Mouse (Mus musculus) E14TG2a.4 (cell line): ENCODE results near the gene Nr3c2.

Experiments
- H3K27me3 ChIP-seq: 2 replicates; pipeline ENCODE4 v1.6.1; 2014; ENCODE audit warnings: low read length, control low read depth; ENCODE audit not compliant: insufficient read depth
- H3K36me3 ChIP-seq: 2 replicates; pipeline ENCODE4 v1.6.1; 2014; ENCODE audit warnings: low read length, control low read depth; ENCODE audit not compliant: insufficient read depth
- H3K4me1 ChIP-seq: replicated peaks from 2 replicates; pipeline ENCODE4 v1.6.1; 2014; ENCODE audit warnings: low read depth, low read length, control low read depth
- H3K4me3 ChIP-seq: replicated peaks from 2 replicates; pipeline ENCODE4 v1.5.1; 2014; ENCODE audit warnings: mild to moderate bottlenecking, low read length
- H3K9me3 ChIP-seq: 2 replicates; pipeline ENCODE4 v1.6.1; 2014; ENCODE audit warnings: low read length, control low read depth
- CTCF ChIP-seq: conservative IDR thresholded peaks from 2 replicates; pipeline ENCODE4 v1.5.1; 2014; ENCODE audit warnings: low read length
- NANOG ChIP-seq: IDR thresholded peaks from 2 replicates; pipeline ENCODE4 v1.6.1; 2014; ENCODE audit warnings: borderline replicate concordance, low read length, mixed read lengths
- POU5F1 ChIP-seq: IDR thresholded peaks from 2 replicates; pipeline ENCODE4 v1.6.1; 2014; ENCODE audit warnings: low read length, borderline replicate concordance

Nr3c2 gene

DNA sequence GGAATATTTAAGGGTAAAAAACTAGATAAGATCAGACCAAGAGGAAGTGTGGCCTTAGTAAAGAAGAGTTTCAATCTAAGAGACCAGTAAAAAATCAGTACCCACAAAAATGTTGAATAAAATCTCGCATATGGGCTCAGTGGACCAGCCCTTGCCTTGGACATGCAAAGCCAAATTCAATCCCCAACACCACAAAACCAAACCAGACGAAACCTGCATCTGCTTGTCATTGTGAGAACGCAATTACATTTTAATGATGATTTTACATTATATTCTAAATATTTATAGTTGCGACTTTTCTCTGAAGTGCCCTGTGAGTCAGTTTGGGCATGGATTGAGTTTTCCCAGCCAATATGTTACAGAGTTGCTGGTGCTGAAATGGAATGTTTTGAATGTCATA lies 183.4 kb downstream of the Nr3c2 start:
- H3K27me3 ChIP-seq = no peaks in the 10 kb centered on the region
- no peak overlapping the region for H3K4me3 ChIP-seq
- H3K4me1 ChIP-seq = no peaks in the 10 kb centered on the region
- no peaks in the 10 kb centered on the region for H3K9me3 ChIP-seq
- no peak for TF ChIP-seq POU5F1
- no peak for TF ChIP-seq CTCF
- no peak for TF ChIP-seq NANOG
- no peaks in the 10 kb centered on the region for H3K36me3 ChIP-seq

DNA sequence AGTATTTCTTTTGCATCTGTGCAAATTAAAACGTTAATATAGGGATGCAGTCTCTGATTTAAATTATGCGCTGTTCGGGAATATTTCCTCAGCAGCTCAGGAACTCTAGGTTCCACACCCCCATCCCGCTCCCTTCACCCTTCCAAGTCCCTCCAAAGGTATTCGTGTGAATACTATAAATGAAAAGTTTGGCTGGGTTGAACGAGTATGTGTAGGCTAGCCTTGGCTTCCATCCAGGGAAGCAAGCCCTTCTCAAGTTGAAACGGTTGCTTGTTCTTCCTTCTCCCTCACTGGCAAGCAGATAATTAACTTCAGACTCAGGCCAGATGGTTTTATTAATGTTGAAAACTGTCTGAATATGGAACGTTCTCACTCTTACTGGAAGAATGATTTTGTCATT lies 186.8 kb downstream of the Nr3c2 start:
- H3K4me1 ChIP-seq = no peaks in the 10 kb centered on the region
- H3K4me3 ChIP-seq = no peak overlapping the region
- H3K27me3 ChIP-seq = no peaks in the 10 kb centered on the region
- H3K9me3 ChIP-seq = no peaks in the 10 kb centered on the region
- TF ChIP-seq NANOG (no peak), POU5F1 (no peak), CTCF (no peak)
- no peaks in the 10 kb centered on the region for H3K36me3 ChIP-seq

DNA sequence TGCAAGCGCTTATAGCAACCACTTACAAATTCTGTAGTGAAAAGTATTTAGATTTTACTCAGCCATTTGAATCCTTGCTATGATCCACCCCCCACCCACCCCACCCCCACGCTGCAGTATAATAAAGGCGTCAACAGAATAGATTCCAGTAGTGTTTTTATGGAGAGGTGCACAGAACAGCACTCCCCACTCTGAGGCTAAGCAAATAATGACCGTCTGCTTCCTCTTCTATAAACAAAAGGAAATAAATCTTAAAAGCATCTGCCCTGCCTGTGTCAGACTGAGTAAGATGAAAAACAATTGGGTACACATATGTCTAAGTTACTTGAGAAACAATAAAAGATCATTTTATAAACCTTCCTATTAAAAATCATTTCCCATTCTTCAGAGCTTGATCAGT lies 197.5 kb downstream of the Nr3c2 start:
- no peaks in the 10 kb centered on the region for H3K9me3 ChIP-seq
- H3K36me3 ChIP-seq = no peaks in the 10 kb centered on the region
- no peak for TF ChIP-seq CTCF
- TF ChIP-seq NANOG = no peak
- TF ChIP-seq POU5F1 = no peak
- H3K4me3 ChIP-seq = no peak overlapping the region
- H3K27me3 ChIP-seq = no peaks in the 10 kb centered on the region
- no peaks in the 10 kb centered on the region for H3K4me1 ChIP-seq

DNA sequence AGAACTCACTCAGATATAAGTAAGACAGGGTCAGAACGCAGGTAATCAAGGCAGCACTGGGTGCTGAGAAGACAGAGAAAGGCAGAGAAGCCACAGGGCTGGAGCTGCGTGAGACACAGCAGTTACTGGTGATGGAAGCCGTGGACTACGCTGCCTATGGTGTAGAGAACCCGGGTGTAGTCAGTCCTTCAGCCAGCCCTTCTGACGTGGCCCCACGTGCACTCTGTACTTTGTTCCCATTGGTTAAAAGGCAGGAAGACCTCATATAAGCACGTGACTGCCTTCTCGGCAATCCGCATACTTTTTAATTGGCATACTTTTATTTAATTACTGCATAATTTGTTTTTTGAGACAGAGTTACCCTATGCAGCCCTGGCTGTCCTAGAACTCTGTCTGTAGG lies 198.9 kb downstream of the Nr3c2 start:
- no peak overlapping the region for H3K4me3 ChIP-seq
- no peaks in the 10 kb centered on the region for H3K27me3 ChIP-seq
- H3K36me3 ChIP-seq = no peaks in the 10 kb centered on the region
- no peak for TF ChIP-seq CTCF
- no peak for TF ChIP-seq POU5F1
- TF ChIP-seq NANOG = no peak
- H3K4me1 ChIP-seq = no peaks in the 10 kb centered on the region
- no peaks in the 10 kb centered on the region for H3K9me3 ChIP-seq

DNA sequence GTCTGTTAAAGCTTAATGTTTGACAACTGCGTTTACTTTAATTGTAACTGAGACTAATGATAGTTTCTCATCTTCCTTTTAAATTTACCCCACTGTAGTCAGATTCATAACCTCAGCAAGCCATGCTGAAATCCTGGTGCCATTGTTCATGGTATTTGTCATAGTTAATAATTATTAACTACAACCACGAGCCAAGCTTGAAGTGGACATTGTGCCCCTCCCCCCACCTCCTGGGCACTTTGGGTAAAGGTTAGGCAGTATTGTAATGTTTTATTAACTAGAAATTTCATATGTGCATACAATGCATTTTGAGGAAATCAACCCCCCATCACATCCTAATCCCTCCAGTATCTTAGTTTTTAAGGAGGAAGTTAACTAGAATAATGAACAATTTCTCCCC lies 201.1 kb downstream of the Nr3c2 start:
- H3K36me3 ChIP-seq = no peaks in the 10 kb centered on the region
- no peak for TF ChIP-seq NANOG
- no peak for TF ChIP-seq POU5F1
- TF ChIP-seq CTCF = no peak
- H3K27me3 ChIP-seq = no peaks in the 10 kb centered on the region
- H3K4me1 ChIP-seq = no peaks in the 10 kb centered on the region
- no peak overlapping the region for H3K4me3 ChIP-seq
- H3K9me3 ChIP-seq = no peaks in the 10 kb centered on the region

DNA sequence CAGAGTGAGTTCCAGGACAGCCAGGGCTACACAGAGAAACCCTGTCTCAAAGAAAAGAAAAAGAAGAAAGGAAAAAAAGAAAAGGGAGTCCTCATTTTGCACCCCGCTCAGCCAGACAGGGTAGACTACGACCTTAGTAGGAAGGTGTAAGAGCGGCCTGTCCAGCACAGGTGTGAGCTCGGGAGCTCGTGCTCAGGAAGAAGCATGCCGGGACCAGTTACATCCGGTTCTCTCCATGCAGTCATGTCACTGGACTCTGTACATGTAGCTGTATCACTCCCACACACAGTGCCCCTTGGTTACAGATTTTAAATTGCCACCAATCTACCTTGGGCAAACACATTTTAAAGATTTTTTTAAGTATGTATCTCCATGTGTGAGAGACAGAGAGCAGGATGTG lies 203.6 kb downstream of the Nr3c2 start:
- Histone ChIP-seq H3K27me3 (no peaks in the 10 kb centered on the region), H3K36me3 (no peaks in the 10 kb centered on the region), H3K4me3 (no peak overlapping the region), H3K9me3 (no peaks in the 10 kb centered on the region), H3K4me1 (no peaks in the 10 kb centered on the region)
- no peak for TF ChIP-seq NANOG
- TF ChIP-seq CTCF = no peak
- no peak for TF ChIP-seq POU5F1

DNA sequence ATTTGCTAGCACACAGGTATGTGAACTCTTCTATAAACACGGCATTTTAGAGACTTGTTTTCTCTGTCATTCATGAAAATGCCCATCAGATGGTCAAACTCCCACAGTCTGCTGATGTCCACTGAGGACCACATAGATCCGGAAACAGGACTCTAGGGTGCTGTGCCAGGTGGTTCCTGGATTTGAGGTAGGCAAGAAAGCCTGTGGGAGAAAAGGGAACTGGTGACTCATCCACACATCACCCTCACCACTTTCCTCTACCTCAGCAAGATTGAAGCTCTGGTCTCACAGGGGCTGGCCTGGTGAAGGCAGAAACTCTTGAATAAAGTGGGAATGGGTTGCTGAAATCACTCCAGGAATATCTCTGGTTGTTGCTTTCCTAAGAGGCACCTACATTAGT lies 213.5 kb downstream of the Nr3c2 start:
- TF ChIP-seq POU5F1 = no peak
- no peak overlapping the region for H3K4me3 ChIP-seq
- no peaks in the 10 kb centered on the region for H3K9me3 ChIP-seq
- no peaks in the 10 kb centered on the region for H3K36me3 ChIP-seq
- no peaks in the 10 kb centered on the region for H3K4me1 ChIP-seq
- no peaks in the 10 kb centered on the region for H3K27me3 ChIP-seq

DNA sequence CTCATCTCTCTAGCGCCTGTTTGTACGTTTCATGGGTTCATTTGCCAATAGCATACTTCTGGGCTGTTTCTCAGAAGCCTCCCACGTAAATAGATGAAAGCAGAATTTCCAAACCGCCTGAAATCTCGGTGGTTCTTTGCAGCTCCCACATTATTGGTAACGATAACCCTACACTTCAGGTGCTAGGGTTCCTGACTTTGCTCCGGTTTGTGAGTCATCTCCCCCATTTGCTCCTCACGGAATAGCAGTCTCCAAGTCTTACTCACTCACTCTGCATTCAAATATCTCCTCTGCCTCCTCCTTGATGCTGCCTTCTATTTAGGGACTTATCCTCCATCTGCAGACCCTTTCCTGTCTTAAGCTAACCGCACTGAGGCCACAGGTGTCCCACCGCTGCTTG lies 215.5 kb downstream of the Nr3c2 start:
- Histone ChIP-seq H3K36me3 (no peaks in the 10 kb centered on the region), H3K4me3 (no peak overlapping the region), H3K27me3 (no peaks in the 10 kb centered on the region), H3K4me1 (no peaks in the 10 kb centered on the region), H3K9me3 (no peaks in the 10 kb centered on the region)
- TF ChIP-seq POU5F1 = no peak

DNA sequence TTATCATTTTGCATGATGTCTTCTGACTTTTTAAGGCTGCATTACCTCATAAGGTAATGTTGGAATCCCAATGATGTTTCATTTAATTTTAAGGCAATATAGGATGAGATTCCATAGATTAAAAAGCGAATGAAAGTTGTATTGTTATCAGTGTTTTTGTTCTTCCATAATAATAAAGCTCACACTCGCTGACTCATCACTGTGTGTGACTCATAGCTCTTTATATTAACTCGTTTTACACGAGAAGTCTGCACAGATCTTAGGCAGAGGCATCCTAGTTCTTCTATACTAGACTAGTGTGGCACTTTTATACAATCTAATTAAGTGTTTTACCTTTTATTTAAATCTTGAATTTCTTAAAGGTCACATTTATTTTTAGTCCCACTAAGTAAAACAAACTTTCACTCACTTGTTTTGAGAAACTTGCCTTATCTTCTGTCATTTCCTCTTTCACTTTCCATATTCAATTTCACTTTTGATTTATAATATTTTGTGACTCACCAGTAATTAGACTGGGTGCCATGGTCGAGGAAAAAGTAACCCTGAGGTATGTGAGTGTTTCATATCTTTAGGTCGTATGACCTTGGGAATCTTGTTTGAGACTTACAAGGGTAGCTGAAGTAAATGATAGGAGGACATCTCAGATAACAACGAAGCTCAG lies 217.3 kb downstream of the Nr3c2 start:
- Histone ChIP-seq H3K36me3 (no peaks in the 10 kb centered on the region), H3K27me3 (no peaks in the 10 kb centered on the region), H3K4me1 (0 out of 2 replicates have a peak, but pooled peaks cover 3% of the 10 kb centered on the region), H3K9me3 (no peaks in the 10 kb centered on the region), H3K4me3 (no peak overlapping the region)
- TF ChIP-seq POU5F1 = no peak
- TF ChIP-seq NANOG = no peak
- TF ChIP-seq CTCF = no peak
